7 mouse cellular contexts compared by ENCODE assay signal in genomic region chr12:111907421-111907891, GRCm38 (mm10). TPM values are rescaled to one million over a fixed set of nuclear protein-coding genes. Genes with fewer than 3 reads are reported as not detected.
DNase-seq lines count a peak whose midpoint lies in the region; ATAC-seq lines count a peak whose summit lies in the region.

No protein-coding gene starts in this region.

- H3K4me1 ChIP-seq in midbrain, embryonic 16.5 days (ENCODE audit: control insufficient read depth, insufficient read depth, low read length): peaks cover 12% of the 10 kb centered on the region
- peaks cover 13% of the 10 kb centered on the region; the same call in 1 of the 2 replicates for H3K4me1 ChIP-seq in stomach, embryonic 14.5 days (ENCODE audit: control insufficient read depth, insufficient read depth, low read length)

- peak overlapping the region; percentile 80 for H3K4me2 ChIP-seq in midbrain, embryonic 16.5 days (ENCODE audit: low read length)
- peak overlapping the region; percentile 87 for H3K4me2 ChIP-seq in stomach, embryonic 14.5 days (replicated peaks; ENCODE audit: low read depth, low read length)

- H3K36me3 ChIP-seq in midbrain, embryonic 16.5 days (ENCODE audit: control insufficient read depth, insufficient read depth, low read length): no peaks in the 10 kb centered on the region
- no peaks in the 10 kb centered on the region for H3K36me3 ChIP-seq in stomach, embryonic 14.5 days (ENCODE audit: control insufficient read depth, insufficient read depth, low read length)

- peak; percentile 48 for ATAC-seq in activated CD4-positive, CD25-positive, alpha-beta regulatory T cell, adult 4 months
- ATAC-seq in inflammation-experienced regulatory T-cells, adult 6 months: peak; percentile 46
- peak; percentile 61 for ATAC-seq in midbrain, embryonic 16.5 days
- ATAC-seq in stomach, embryonic 14.5 days (ENCODE audit: insufficient number of reproducible peaks, insufficient read depth, low FRiP score, low read depth): peak; percentile 71

- peak overlapping the region; percentile 89 for H3K4me3 ChIP-seq in midbrain, embryonic 16.5 days (ENCODE audit: low read depth, low read length)
- H3K4me3 ChIP-seq in stomach, embryonic 14.5 days (ENCODE audit: low read depth, low read length): peak overlapping the region; percentile 53

- peak overlapping the region; percentile 95 for H3K9ac ChIP-seq in midbrain, embryonic 16.5 days (ENCODE audit: low read depth, low read length)
- peak overlapping the region; percentile 76 for H3K9ac ChIP-seq in stomach, embryonic 14.5 days (replicated peaks; ENCODE audit: low read depth, low read length)

- peak; percentile 76 to 78 for DNase-seq in cerebellum, postnatal 10 days
- peak; percentile 66 for DNase-seq in gastrocnemius, postnatal 25 days
- peak; percentile 84 for DNase-seq in liver

- under 1% methylated on average over 37 of the region's 63 CpGs for WGBS in midbrain, embryonic 16.5 days
- WGBS in stomach, embryonic 14.5 days: 1% methylated on average over 52 of the region's 63 CpGs

- H3K9me3 ChIP-seq in midbrain, embryonic 16.5 days (replicated peaks; ENCODE audit: control insufficient read depth, low read length, poor library complexity, severe bottlenecking): no peaks in the 10 kb centered on the region
- H3K9me3 ChIP-seq in stomach, embryonic 14.5 days (ENCODE audit: control insufficient read depth, low read depth, low read length): no peaks in the 10 kb centered on the region

- H3K27ac ChIP-seq in midbrain, embryonic 16.5 days (ENCODE audit: low read length): peak overlapping the region; percentile 97
- H3K27ac ChIP-seq in stomach, embryonic 14.5 days (ENCODE audit: low read length): peak overlapping the region; percentile 74

- H3K27me3 ChIP-seq in midbrain, embryonic 16.5 days (ENCODE audit: control insufficient read depth, insufficient read depth, low read depth, low read length): peaks cover 6% of the 10 kb centered on the region; the same call in 1 of the 2 replicates
- no peaks in the 10 kb centered on the region for H3K27me3 ChIP-seq in stomach, embryonic 14.5 days (ENCODE audit: control insufficient read depth, insufficient read depth, low read length)

RNA-seq across cellular contexts. Expression of gene Ppp1r13b, which starts 0.5 kb away (rescaled TPM):
- polyA plus RNA-seq in activated CD4-positive, CD25-positive, alpha-beta regulatory T cell, adult 4 months (2017; shearing (Covaris generic)): 10 to 100 TPM in 1 of 2 experiments, 1 to 10 TPM in 1; 8.0 to 10.3 TPM
- 1 to 10 TPM; 5.3 to 6.1 TPM for total RNA-seq in gastrocnemius, postnatal 25 days (2021)
- polyA plus RNA-seq in inflammation-experienced regulatory T-cells, adult 6 months (2017; shearing (Covaris generic)): 10 to 100 TPM in 1 of 3 experiments, 1 to 10 TPM in 2; 4.1 to 12.6 (median 8.6) TPM
- 37.9 and 42.9 TPM in 2 replicates for polyA plus RNA-seq in midbrain, embryonic 16.5 days (2015; fragmentation: Nextera tagmentation; extraction: Ambion mirVana)
- polyA plus RNA-seq in stomach, embryonic 14.5 days (2014; fragmentation: Nextera tagmentation; extraction: Ambion mirVana): 20.9 and 23.9 TPM in 2 replicates

RNA-seq across cellular contexts. Expression of gene Atp5mpl, which starts 59.3 kb away (rescaled TPM):
- 100 to 1,000 TPM; 262 to 349 TPM for polyA plus RNA-seq in activated CD4-positive, CD25-positive, alpha-beta regulatory T cell, adult 4 months (2017; shearing (Covaris generic))
- 100 to 1,000 TPM; 775 to 816 TPM for total RNA-seq in gastrocnemius, postnatal 25 days (2021)
- polyA plus RNA-seq in inflammation-experienced regulatory T-cells, adult 6 months (2017; shearing (Covaris generic)): 100 to 1,000 TPM; 235 to 309 (median 282) TPM
- 624 and 659 TPM in 2 replicates for polyA plus RNA-seq in midbrain, embryonic 16.5 days (2015; fragmentation: Nextera tagmentation; extraction: Ambion mirVana)
- 681 and 750 TPM in 2 replicates for polyA plus RNA-seq in stomach, embryonic 14.5 days (2014; fragmentation: Nextera tagmentation; extraction: Ambion mirVana)

Comparison
In these comparisons a context has a peak if more than half of its experiments do, and no peak if none do; other contexts are left out.
1. Peak in every context shown above with its lines: DNase-seq, ATAC-seq, H3K4me3 ChIP-seq and H3K27ac ChIP-seq.